8 mouse cellular contexts compared by ENCODE assay signal in the genomic region with DNA sequence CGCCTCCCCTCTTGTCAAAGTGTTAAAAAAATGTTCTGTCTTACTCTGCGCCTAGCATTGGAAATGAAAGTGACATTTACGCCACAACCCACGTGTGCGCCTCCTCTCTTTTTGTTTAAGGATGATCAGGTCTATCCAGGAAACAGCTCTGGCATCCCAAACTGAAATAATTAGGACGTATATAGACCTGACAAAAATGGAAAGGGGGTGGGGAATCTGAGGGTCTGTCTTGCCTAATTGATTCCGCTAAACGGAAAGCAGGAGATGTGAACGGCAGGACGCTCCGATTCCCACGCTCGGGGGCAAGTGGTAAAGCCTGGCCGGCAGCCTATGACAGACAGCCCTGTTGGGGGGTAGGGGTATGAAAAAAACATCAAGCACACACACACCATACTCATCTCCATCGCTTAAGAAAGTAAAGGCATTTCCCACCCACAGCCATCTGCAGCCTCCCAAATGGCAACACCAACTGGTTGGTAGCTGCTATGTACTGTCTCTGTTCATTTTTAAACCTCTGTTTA.
A peak's percentile ranks its signal among the peaks of the same experiment; 100 is the strongest.
DNase-seq lines count a peak whose midpoint lies in the region.

No protein-coding gene starts in this region.

- peak overlapping the region; percentile 38 for H3K4me3 ChIP-seq in heart, embryonic 10.5 days

- H3K36me3 ChIP-seq in heart, embryonic 10.5 days = no peaks in the 10 kb centered on the region

- H3K27ac ChIP-seq in heart, embryonic 10.5 days = no peak overlapping the region

- H3K27me3 ChIP-seq in heart, embryonic 10.5 days (ENCODE audit: insufficient read depth, poor library complexity, severe bottlenecking) = peaks cover 77% of the 10 kb centered on the region

- intact Hi-C loops in left cerebral cortex, postnatal 25 days (cut with DNase I) = loop anchor here (1.0 to 5.0 kb wide), 5 partner anchors 248 to 874 kb away; a partner anchor contains a TSS

- no peak for DNase-seq in heart, embryonic 10.5 days (ENCODE audit: low spot score)
- no peak for DNase-seq in heart, adult 9 months (ENCODE audit: low spot score in 2 of 2)
- peak; percentile 58 for DNase-seq in cerebellum, adult 9-11 months
- DNase-seq in frontal cortex, postnatal 36 days (ENCODE audit: low spot score in 2 of 2) = peak; percentile 85 to 93
- peak; percentile 81 to 97 for DNase-seq in left cerebral cortex, postnatal 25 days (ENCODE audit: low spot score in 2 of 2)
- peak; percentile 90 for DNase-seq in retina, embryonic 14.5 days (ENCODE audit: low spot score)
- no peak for DNase-seq in thymus, adult 18-20 months
- no peak for DNase-seq in lung, postnatal 36 days

- H3K9me3 ChIP-seq in heart, embryonic 10.5 days = no peaks in the 10 kb centered on the region

- 5% methylated on average over 15 of the region's 15 CpGs for WGBS in heart, embryonic 10.5 days

- peaks cover 11% of the 10 kb centered on the region for H3K4me1 ChIP-seq in heart, embryonic 10.5 days

Comparison
In these comparisons a context has a peak if more than half of its experiments do, and no peak if none do; other contexts are left out.
1. DNase-seq: peak in cerebellum, adult 9-11 months (single experiment), frontal cortex, postnatal 36 days (2 of 2), left cerebral cortex, postnatal 25 days (2 of 2) and retina, embryonic 14.5 days (single experiment); none in heart, embryonic 10.5 days (single experiment), heart, adult 9 months (0 of 2), thymus, adult 18-20 months (0 of 2) and lung, postnatal 36 days (single experiment).